ENCODE assay signal across 22 mouse cellular contexts in genomic region chr3:4836888-4837287, GRCm38 (mm10).
DNase-seq lines count a peak whose midpoint lies in the region; ATAC-seq and TF ChIP-seq lines count a peak whose summit lies in the region.
"Had no signal": no experiment of that assay in that cellular context is flagged by ENCODE, and none has a peak within 500 bp of the region (broad histone marks: within the 10 kb centered on the region; RNA-seq: fewer than 3 reads in every experiment).

No protein-coding gene starts in this region.

- no peaks in the 10 kb centered on the region for H3K36me3 ChIP-seq in kidney, postnatal 0 days (ENCODE audit: insufficient read depth, low read length)
- H3K36me3 ChIP-seq in kidney, embryonic 15.5 days = no peaks in the 10 kb centered on the region
- H3K36me3 ChIP-seq: G1E had no signal

- no peaks in the 10 kb centered on the region for H3K27me3 ChIP-seq in kidney, postnatal 0 days (ENCODE audit: insufficient read depth, low read length)
- no peaks in the 10 kb centered on the region for H3K27me3 ChIP-seq in kidney, embryonic 15.5 days
- H3K27me3 ChIP-seq in Patski = no peaks in the 10 kb centered on the region
- H3K27me3 ChIP-seq: CH12.LX had no signal

- H3K4me3 ChIP-seq in kidney, postnatal 0 days (replicated peaks; ENCODE audit: low read depth, low read length) = no peak overlapping the region
- no peak overlapping the region for H3K4me3 ChIP-seq in kidney, embryonic 15.5 days (replicated peaks)

- in situ Hi-C loops in Patski (cut with MboI; ENCODE audit: low pct_unique_long_range_greater_than_20kb) = no loop called here

- H3K9me3 ChIP-seq in kidney, postnatal 0 days (replicated peaks; ENCODE audit: low read length) = no peaks in the 10 kb centered on the region
- no peaks in the 10 kb centered on the region for H3K9me3 ChIP-seq in kidney, embryonic 15.5 days (replicated peaks)
- H3K9me3 ChIP-seq: G1E had no signal

- no peak overlapping the region for H3K27ac ChIP-seq in kidney, postnatal 0 days
- no peak overlapping the region for H3K27ac ChIP-seq in kidney, embryonic 15.5 days

- H3K4me2 ChIP-seq in kidney, postnatal 0 days (ENCODE audit: low read length) = no peak overlapping the region
- H3K4me2 ChIP-seq in kidney, embryonic 15.5 days = no peak overlapping the region

- H3K9ac ChIP-seq in kidney, postnatal 0 days (ENCODE audit: low read depth, low read length) = no peak overlapping the region
- H3K9ac ChIP-seq in kidney, embryonic 15.5 days = no peak overlapping the region

- no peak for ATAC-seq in kidney, postnatal 0 days (replicated peaks; ENCODE audit: low FRiP score, low read depth)
- ATAC-seq in kidney, embryonic 15.5 days (replicated peaks; ENCODE audit: low FRiP score) = no peak
- peak; percentile 60 for ATAC-seq in Patski
- ATAC-seq: activated CD4-positive, CD25-positive, alpha-beta regulatory T cell, adult 4 months; CD4-positive, CD25-positive, alpha-beta regulatory T cell, adult 4 months had no signal

- CTCF ChIA-PET in Patski (lab: Charles Lee) = no interaction called here

- 42% methylated on average over 1 of the region's 1 CpGs for WGBS in kidney, postnatal 0 days
- 40% methylated on average over 1 of the region's 1 CpGs for WGBS in kidney, embryonic 15.5 days

- no peak for TF ChIP-seq CTCF in kidney, postnatal 0 days (IDR thresholded peaks at IDR 0.05; ENCODE audit: low read depth)
- TF ChIP-seq CTCF in Patski (IDR thresholded peaks at IDR 0.05) = no peak

- peak; percentile 2 for DNase-seq in kidney, postnatal 0 days (ENCODE audit: low spot score)
- DNase-seq in Muller cell, postnatal 12 days (ENCODE audit: inconsistent ontology term) = peak; percentile 56
- no peak for DNase-seq in Patski (ENCODE audit: low read depth, low spot score)
- DNase-seq in lung, postnatal 10 days = no peak
- DNase-seq in heart, adult 18-20 months = no peak
- DNase-seq: adrenal gland, adult 2 months; adrenal gland, adult 8-10 months; adrenal gland, postnatal 10 days; adrenal gland, postnatal 14 days; adrenal gland, postnatal 25 days; adrenal gland, postnatal 36 days; B cell, adult 2 months; cerebellum, adult 11 months; cerebellum, adult 11-12 months; cerebellum, adult 18-20 months; cerebellum, adult 2 months; cerebellum, adult 8-10 months had no signal

- POLR2A ChIA-PET in Patski (lab: Charles Lee) = interaction anchor here (0.7 kb wide), 1 partner anchor 21 kb away, joined by 3 read pairs; no protein-coding TSS in a partner anchor

- no peaks in the 10 kb centered on the region for H3K4me1 ChIP-seq in kidney, postnatal 0 days (replicated peaks; ENCODE audit: insufficient read depth, low read length)
- H3K4me1 ChIP-seq in kidney, embryonic 15.5 days = no peaks in the 10 kb centered on the region

Comparison
In these comparisons a context has a peak if more than half of its experiments do, and no peak if none do; other contexts are left out.
1. DNase-seq: peak in kidney, postnatal 0 days (single experiment) and Muller cell, postnatal 12 days (single experiment); none in Patski (single experiment), lung, postnatal 10 days (single experiment) and heart, adult 18-20 months (0 of 2).